Mouse (Mus musculus): ENCODE measurements at regions not wholly inside any gene's neighbourhood (a gene's known extent, or its start where the extent isn't known, plus 50 kb on each side); places are given as distances from the start of the nearest gene placed in this dataset.

DNA sequence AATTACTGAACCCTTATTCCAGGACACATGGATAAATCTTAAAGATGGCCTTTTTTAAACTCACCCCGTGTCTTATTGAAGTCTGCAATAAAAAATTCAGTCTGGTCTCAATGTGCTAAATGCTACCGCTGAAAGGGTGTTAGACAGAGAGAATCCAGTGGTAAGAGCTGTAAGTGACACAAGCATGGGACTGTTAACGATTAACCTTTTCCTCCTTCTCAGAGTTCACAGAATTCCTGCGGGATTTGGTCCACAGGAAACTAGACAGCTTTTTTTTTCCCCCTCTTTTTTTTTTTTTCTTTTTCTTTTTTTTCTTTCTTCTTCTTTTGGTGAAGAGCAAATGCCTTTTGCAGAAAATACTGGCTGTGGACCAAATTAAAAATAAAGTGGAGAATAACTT, 72.0 kb upstream of the Atp5g3 start:
- no peak overlapping the region for H3K27ac ChIP-seq (ENCODE audit: insufficient read depth, low read length)
- 65% methylated on average over 4 of the region's 4 CpGs for WGBS
- TF ChIP-seq CTCF (IDR thresholded peaks at IDR 0.05; ENCODE audit: extremely low read depth, insufficient read depth, insufficient read length, insufficient replicate concordance) (no peak), POLR2A (IDR thresholded peaks at IDR 0.05; ENCODE audit: low read depth, low read length) (no peak)
- no peaks in the 10 kb centered on the region for H3K4me1 ChIP-seq (ENCODE audit: control insufficient read depth, insufficient read depth, insufficient read length)
- no peak for DNase-seq (ENCODE audit: low read depth in 1 of 2, low spot score in 2 of 2)
- no peaks in the 10 kb centered on the region for H3K27me3 ChIP-seq (ENCODE audit: control insufficient read depth, insufficient read depth, low read length)
- H3K4me3 ChIP-seq (ENCODE audit: extremely low read depth, insufficient read depth, insufficient read length): no peak overlapping the region
- no peaks in the 10 kb centered on the region for H3K36me3 ChIP-seq (ENCODE audit: control insufficient read depth, insufficient read depth, low read length)

DNA sequence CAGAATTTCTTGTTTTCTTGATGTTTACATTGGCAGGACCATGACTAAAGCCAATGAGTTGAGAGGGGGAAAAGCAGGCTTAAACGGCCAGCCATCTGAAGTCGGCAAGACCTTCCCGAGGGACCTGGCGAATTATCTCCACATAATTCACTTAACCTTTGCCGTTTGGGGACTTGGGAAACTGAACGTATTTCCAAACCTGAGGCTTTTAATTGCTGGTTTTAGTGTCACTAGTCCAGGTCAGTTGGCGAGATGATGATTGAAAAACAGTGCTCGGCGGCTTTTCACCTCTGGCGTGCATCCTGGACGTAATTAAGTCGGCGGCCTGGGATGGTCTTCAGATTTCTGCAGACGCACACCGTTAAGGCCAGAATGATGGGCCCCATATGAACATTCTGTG, 66.9 kb upstream of the Atp5g3 start:
- H3K4me3 ChIP-seq (ENCODE audit: extremely low read depth, insufficient read depth, insufficient read length): no peak overlapping the region
- no peak for DNase-seq (ENCODE audit: low read depth in 1 of 2, low spot score in 2 of 2)
- no peaks in the 10 kb centered on the region for H3K36me3 ChIP-seq (ENCODE audit: control insufficient read depth, insufficient read depth, low read length)
- no peaks in the 10 kb centered on the region; the same call in 1 of the 2 replicates for H3K27me3 ChIP-seq (ENCODE audit: control insufficient read depth, insufficient read depth, low read length)
- 92% methylated on average over 15 of the region's 15 CpGs for WGBS
- H3K27ac ChIP-seq (ENCODE audit: insufficient read depth, low read length): no peak overlapping the region
- TF ChIP-seq POLR2A (IDR thresholded peaks at IDR 0.05; ENCODE audit: low read depth, low read length) (no peak), CTCF (IDR thresholded peaks at IDR 0.05; ENCODE audit: extremely low read depth, insufficient read depth, insufficient read length, insufficient replicate concordance) (no peak)
- no peaks in the 10 kb centered on the region for H3K4me1 ChIP-seq (ENCODE audit: control insufficient read depth, insufficient read depth, insufficient read length)

DNA sequence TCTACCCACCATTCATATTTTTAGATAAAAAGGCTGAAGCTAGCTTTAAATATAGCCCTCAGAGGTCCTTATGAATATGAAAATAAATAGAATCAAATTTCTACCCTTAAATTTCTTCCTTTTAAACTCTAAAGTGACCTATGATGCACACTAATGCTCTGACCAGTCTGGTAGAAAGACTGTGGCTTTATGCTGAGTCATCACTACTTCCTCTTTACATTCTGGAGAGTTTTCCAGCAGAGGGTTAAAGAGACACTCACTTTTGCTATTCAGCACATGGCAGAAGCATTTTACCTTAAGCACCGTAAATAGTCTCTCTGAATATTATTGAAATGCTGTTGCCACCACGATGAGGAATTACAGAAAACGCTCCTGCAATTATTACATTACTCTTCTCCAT, 62.6 kb upstream of the Atp5g3 start:
- Histone ChIP-seq H3K27ac (ENCODE audit: insufficient read depth, low read length) (no peak overlapping the region), H3K4me1 (ENCODE audit: control insufficient read depth, insufficient read depth, insufficient read length) (no peaks in the 10 kb centered on the region), H3K27me3 (ENCODE audit: control insufficient read depth, insufficient read depth, low read length) (no peaks in the 10 kb centered on the region; the same call in 1 of the 2 replicates), H3K4me3 (ENCODE audit: extremely low read depth, insufficient read depth, insufficient read length) (no peak overlapping the region), H3K36me3 (ENCODE audit: control insufficient read depth, insufficient read depth, low read length) (no peaks in the 10 kb centered on the region)
- WGBS: 21% methylated on average over 3 of the region's 3 CpGs
- TF ChIP-seq CTCF (IDR thresholded peaks at IDR 0.05; ENCODE audit: extremely low read depth, insufficient read depth, insufficient read length, insufficient replicate concordance) (no peak), POLR2A (IDR thresholded peaks at IDR 0.05; ENCODE audit: low read depth, low read length) (no peak)
- no peak for DNase-seq (ENCODE audit: low read depth in 1 of 2, low spot score in 2 of 2)

DNA sequence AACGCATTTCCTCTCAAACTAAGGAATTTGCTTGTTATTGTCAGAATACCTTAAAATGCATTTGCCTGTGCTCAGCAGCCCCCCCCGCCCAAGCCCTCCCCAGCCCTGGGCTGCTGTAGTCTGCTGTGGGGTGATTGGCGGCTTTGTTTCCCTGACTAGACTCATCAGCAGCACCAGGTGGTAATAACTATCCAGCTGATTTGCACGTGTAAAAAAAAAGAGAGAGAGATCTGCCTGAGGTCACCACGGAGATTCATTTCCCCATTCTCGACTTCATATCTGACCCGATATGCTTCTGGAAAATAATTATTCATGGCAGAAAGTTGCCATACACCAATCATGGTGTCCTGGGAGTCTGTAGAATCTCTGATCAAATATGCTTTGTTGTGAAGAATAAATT, 56.5 kb upstream of the Atp5g3 start:
- no peak overlapping the region for H3K4me3 ChIP-seq (ENCODE audit: extremely low read depth, insufficient read depth, insufficient read length)
- H3K4me1 ChIP-seq (ENCODE audit: control insufficient read depth, insufficient read depth, insufficient read length): no peaks in the 10 kb centered on the region
- 52% methylated on average over 7 of the region's 7 CpGs for WGBS
- DNase-seq (ENCODE audit: low read depth in 1 of 2, low spot score in 2 of 2): no peak
- no peaks in the 10 kb centered on the region for H3K27me3 ChIP-seq (ENCODE audit: control insufficient read depth, insufficient read depth, low read length)
- no peak overlapping the region for H3K27ac ChIP-seq (ENCODE audit: insufficient read depth, low read length)
- no peak for TF ChIP-seq CTCF (IDR thresholded peaks at IDR 0.05; ENCODE audit: extremely low read depth, insufficient read depth, insufficient read length, insufficient replicate concordance)
- TF ChIP-seq POLR2A (IDR thresholded peaks at IDR 0.05; ENCODE audit: low read depth, low read length): no peak
- no peaks in the 10 kb centered on the region for H3K36me3 ChIP-seq (ENCODE audit: control insufficient read depth, insufficient read depth, low read length)

DNA sequence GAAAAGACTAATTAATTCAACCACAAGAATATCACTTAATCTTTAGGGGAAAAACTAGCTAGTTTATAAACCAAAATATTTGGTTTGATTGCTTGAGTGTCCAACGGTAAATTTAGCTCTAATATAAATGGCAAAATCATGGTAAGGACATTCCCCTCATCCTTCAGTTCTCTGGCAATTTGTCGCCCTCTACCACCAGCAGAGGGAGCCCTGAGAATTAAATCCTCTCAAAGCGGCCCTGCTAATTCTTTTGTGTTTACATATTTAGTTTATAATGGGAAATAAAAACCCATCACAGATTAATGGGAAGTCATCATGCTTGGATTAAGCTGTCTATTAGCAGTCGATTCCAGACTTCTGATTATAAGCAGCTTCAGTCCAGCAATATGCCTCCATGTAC, 54.5 kb upstream of the Atp5g3 start:
- TF ChIP-seq CTCF (IDR thresholded peaks at IDR 0.05; ENCODE audit: extremely low read depth, insufficient read depth, insufficient read length, insufficient replicate concordance): peak; percentile 27; the same call in 1 of the 2 replicates
- TF ChIP-seq POLR2A (IDR thresholded peaks at IDR 0.05; ENCODE audit: low read depth, low read length): no peak
- H3K4me1 ChIP-seq (ENCODE audit: control insufficient read depth, insufficient read depth, insufficient read length): no peaks in the 10 kb centered on the region
- no peak overlapping the region for H3K4me3 ChIP-seq (ENCODE audit: extremely low read depth, insufficient read depth, insufficient read length)
- H3K27me3 ChIP-seq (ENCODE audit: control insufficient read depth, insufficient read depth, low read length): no peaks in the 10 kb centered on the region
- WGBS: 14% methylated on average over 4 of the region's 4 CpGs
- H3K27ac ChIP-seq (ENCODE audit: insufficient read depth, low read length): no peak overlapping the region
- no peaks in the 10 kb centered on the region for H3K36me3 ChIP-seq (ENCODE audit: control insufficient read depth, insufficient read depth, low read length)
- DNase-seq (ENCODE audit: low read depth in 1 of 2, low spot score in 2 of 2): no peak
